Mouse (Mus musculus) small intestine, adult 10 weeks (tissue): ENCODE measurements around the gene Gm10230. TPM values are rescaled to one million over a fixed set of nuclear protein-coding genes. Genes with fewer than 3 reads are reported as not detected.

Experiments used
- polyA plus RNA-seq: library from polyadenylated mRNA; stranded (reverse); fragments of 350-450 nt; fragmentation: Illumina TruSeq; extraction: RNeasy Lipid Tissue Mini Kit (QIAGEN cat#74804); gene quantifications from one replicate; pipeline ENCODE4 v1.2.3, GENCODE M21; 2014; ENCODE audit warnings: low replicate concordance

Gm10230 gene
- polyA plus RNA-seq: not detected

GRCm38 (mm10) chrX:27494782-27495181, at the start of gene Gm10230:
Gene Gm10230 (minus strand): TSS chrX:27494882.

